Mouse (Mus musculus) midbrain, embryonic 16.5 days (tissue): ENCODE measurements at regions not wholly inside any gene's neighbourhood (a gene's known extent, or its start where the extent isn't known, plus 50 kb on each side); places are given as distances from the start of the nearest gene placed in this dataset.

Experiments used
- ATAC-seq: fragments of 200-750 bp; cut with Nextera tagmentation; 2 replicates; pipeline ENCODE4 v1.8.0; 2017; ENCODE audit warnings: moderate TSS enrichment
- H3K27ac ChIP-seq: fragments of 300-500 bp; sonication (generic); 2 replicates; pipeline ENCODE4 v1.5.1; 2014; ENCODE audit warnings: mild to moderate bottlenecking, low read length, mixed read lengths
- H3K27me3 ChIP-seq: fragments of 300-500 bp; sonication (generic); 2 replicates; pipeline ENCODE4 v1.6.1; 2014; ENCODE audit warnings: low read depth, low read length, mixed read lengths; ENCODE audit not compliant: control insufficient read depth, insufficient read depth
- H3K36me3 ChIP-seq: fragments of 300-500 bp; sonication (generic); 2 replicates; pipeline ENCODE4 v1.6.1; 2014; ENCODE audit warnings: mild to moderate bottlenecking, low read length, moderate library complexity, mixed read lengths; ENCODE audit not compliant: control insufficient read depth, insufficient read depth
- H3K4me1 ChIP-seq: fragments of 300-500 bp; sonication (generic); 2 replicates; pipeline ENCODE4 v1.6.1; 2014; ENCODE audit warnings: mild to moderate bottlenecking, low read length, mixed read lengths; ENCODE audit not compliant: control insufficient read depth, insufficient read depth
- H3K4me2 ChIP-seq: fragments of 300-500 bp; sonication (generic); 2 replicates; pipeline ENCODE4 v1.6.1; 2014; ENCODE audit warnings: mild to moderate bottlenecking, low read length, mixed read lengths
- H3K4me3 ChIP-seq: fragments of 300-500 bp; sonication (generic); 2 replicates; pipeline ENCODE4 v1.5.1; 2014; ENCODE audit warnings: low read depth, mild to moderate bottlenecking, low read length, moderate library complexity, mixed read lengths
- H3K9ac ChIP-seq: fragments of 300-500 bp; sonication (generic); 2 replicates; pipeline ENCODE4 v1.6.1; 2014; ENCODE audit warnings: low read depth, low read length, mixed read lengths
- H3K9me3 ChIP-seq: fragments of 300-500 bp; sonication (generic); replicated peaks from 2 replicates; pipeline ENCODE4 v1.6.1; 2014; ENCODE audit warnings: mild to moderate bottlenecking, low read length, mixed read lengths; ENCODE audit not compliant: control insufficient read depth, poor library complexity, severe bottlenecking
- WGBS: fragments of 180-500 bp; shearing (Covaris S2); extraction: QIAGEN DNeasy Blood & Tissue Kit; methylation state at CpG from one replicate; pipeline ENCODE4 v1.1.7; 2014; 5-methylcytosine and 5-hydroxymethylcytosine counted together

- ATAC-seq: no peak
- Histone ChIP-seq H3K9me3 (no peaks in the 10 kb centered on the region), H3K4me1 (no peaks in the 10 kb centered on the region), H3K36me3 (no peaks in the 10 kb centered on the region), H3K27ac (no peak overlapping the region), H3K27me3 (no peaks in the 10 kb centered on the region), H3K9ac (no peak overlapping the region), H3K4me3 (no peak overlapping the region), H3K4me2 (no peak overlapping the region)
- WGBS: 76% methylated on average over 1 of the region's 1 CpGs
Measured at GRCm38 (mm10) chr13:6862186-6862585, 213.6 kb upstream of the Pfkp start.

- Histone ChIP-seq H3K9me3 (no peaks in the 10 kb centered on the region), H3K9ac (no peak overlapping the region), H3K4me2 (no peak overlapping the region), H3K27me3 (no peaks in the 10 kb centered on the region), H3K27ac (no peak overlapping the region), H3K4me1 (no peaks in the 10 kb centered on the region; the same call in 1 of the 2 replicates), H3K4me3 (no peak overlapping the region), H3K36me3 (no peaks in the 10 kb centered on the region)
- no peak for ATAC-seq
- 92% methylated on average over 3 of the region's 3 CpGs for WGBS
Measured at GRCm38 (mm10) chr13:6859551-6859950, 211.0 kb upstream of the Pfkp start.

GRCm38 (mm10) chr13:6855199-6856148 lies 206.9 kb upstream of the Pfkp start:
- Histone ChIP-seq H3K4me2 (no peak overlapping the region), H3K9ac (no peak overlapping the region), H3K27ac (no peak overlapping the region), H3K9me3 (no peaks in the 10 kb centered on the region), H3K36me3 (no peaks in the 10 kb centered on the region), H3K4me3 (no peak overlapping the region), H3K4me1 (no peaks in the 10 kb centered on the region; the same call in 1 of the 2 replicates), H3K27me3 (no peaks in the 10 kb centered on the region)
- ATAC-seq: no peak; the same call in 1 of the 2 replicates
- 40% methylated on average over 10 of the region's 10 CpGs for WGBS

GRCm38 (mm10) chr13:6837446-6837845 lies 188.9 kb upstream of the Pfkp start:
- H3K27me3 ChIP-seq: no peaks in the 10 kb centered on the region
- no peaks in the 10 kb centered on the region for H3K9me3 ChIP-seq
- no peak overlapping the region for H3K4me3 ChIP-seq
- no peak overlapping the region for H3K9ac ChIP-seq
- H3K27ac ChIP-seq: no peak overlapping the region
- H3K36me3 ChIP-seq: no peaks in the 10 kb centered on the region
- 0 out of 2 replicates have a peak, but pooled peaks cover 4% of the 10 kb centered on the region for H3K4me1 ChIP-seq
- no peak for ATAC-seq
- no peak overlapping the region for H3K4me2 ChIP-seq
- 88% methylated on average over 5 of the region's 5 CpGs for WGBS

- Histone ChIP-seq H3K4me1 (0 out of 2 replicates have a peak, but pooled peaks cover 4% of the 10 kb centered on the region), H3K27me3 (no peaks in the 10 kb centered on the region), H3K9ac (no peak overlapping the region), H3K4me2 (no peak overlapping the region), H3K36me3 (no peaks in the 10 kb centered on the region), H3K4me3 (no peak overlapping the region), H3K9me3 (no peaks in the 10 kb centered on the region), H3K27ac (no peak overlapping the region)
- WGBS: 58% methylated on average over 1 of the region's 1 CpGs
- ATAC-seq: peak; percentile 64
Measured at GRCm38 (mm10) chr13:6837075-6837422, 188.5 kb upstream of the Pfkp start.

- no peaks in the 10 kb centered on the region for H3K36me3 ChIP-seq
- H3K4me2 ChIP-seq: no peak overlapping the region
- H3K9ac ChIP-seq: no peak overlapping the region
- 37% methylated on average over 6 of the region's 6 CpGs for WGBS
- ATAC-seq: peak; percentile 97
- H3K9me3 ChIP-seq: no peaks in the 10 kb centered on the region
- H3K27ac ChIP-seq: no peak overlapping the region
- H3K4me3 ChIP-seq: no peak overlapping the region
- no peaks in the 10 kb centered on the region for H3K27me3 ChIP-seq
- 0 out of 2 replicates have a peak, but pooled peaks cover 4% of the 10 kb centered on the region for H3K4me1 ChIP-seq
Measured at GRCm38 (mm10) chr13:6836351-6837074, 187.9 kb upstream of the Pfkp start.

- no peaks in the 10 kb centered on the region for H3K27me3 ChIP-seq
- H3K4me2 ChIP-seq: no peak overlapping the region
- no peaks in the 10 kb centered on the region for H3K4me1 ChIP-seq
- H3K27ac ChIP-seq: no peak overlapping the region
- H3K9ac ChIP-seq: no peak overlapping the region
- H3K36me3 ChIP-seq: no peaks in the 10 kb centered on the region
- WGBS: 62% methylated on average over 1 of the region's 1 CpGs
- no peak for ATAC-seq
- no peaks in the 10 kb centered on the region for H3K9me3 ChIP-seq
- no peak overlapping the region for H3K4me3 ChIP-seq
Measured at GRCm38 (mm10) chr13:6829882-6830281, 181.3 kb upstream of the Pfkp start.

- Histone ChIP-seq H3K36me3 (no peaks in the 10 kb centered on the region), H3K27ac (no peak overlapping the region), H3K4me1 (no peaks in the 10 kb centered on the region), H3K27me3 (no peaks in the 10 kb centered on the region), H3K9ac (no peak overlapping the region), H3K4me2 (no peak overlapping the region), H3K4me3 (no peak overlapping the region), H3K9me3 (no peaks in the 10 kb centered on the region)
- 81% methylated on average over 5 of the region's 5 CpGs for WGBS
- ATAC-seq: no peak
Measured at GRCm38 (mm10) chr13:6829346-6829745, 180.8 kb upstream of the Pfkp start.
